Mouse (Mus musculus) layer of hippocampus, postnatal 25 days (tissue): Measurements from ENCODE around the gene Lcp1. TPM values are rescaled to one million over a fixed set of nuclear protein-coding genes. Genes with fewer than 3 reads are reported as not detected.
"Not testable (repeated sequence)": the region's sequence is repeated elsewhere in the genome, so short reads cannot be mapped to it uniquely, and the experiment has no call there.

Source experiments
- DNase-seq, 2 experiments: peaks; one replicate each; pipeline ENCODE4 v3.0.0; 2022; ENCODE audit warnings: mixed read lengths in 2 of 2, low spot score in 1 of 2; ENCODE audit errors: extremely low spot score in 1 of 2
- total RNA-seq, 2 experiments: library from RNA; stranded (reverse); gene quantifications; 2 replicates each; pipeline ENCODE4 v1.2.3; 2021

Lcp1 gene
- 1 to 10 TPM; 7.8 to 8.8 TPM for total RNA-seq

GRCm38 (mm10) chr14:75130501-75131318, at the start of gene Lcp1, which contains the start of gene Lrrc63:
Gene Lcp1, plus strand, starts transcription at chr14:75131101.
Gene Lrrc63, minus strand, starts transcription at chr14:75130881.
- DNase-seq, result peak; percentile 30 to 42

- DNase-seq, result no peak
These were observed 27.9 kb upstream of the Lcp1 start for GRCm38 (mm10) chr14:75102956-75103355.

- DNase-seq, result no peak
These were observed 9.2 kb upstream of the Lcp1 start for GRCm38 (mm10) chr14:75121658-75122057.

- DNase-seq, result no peak
These were observed 529 bp downstream of the Lcp1 start for GRCm38 (mm10) chr14:75131324-75131935.

GRCm38 (mm10) chr14:75136119-75136966, 5.4 kb downstream of the Lcp1 start:
- no peak for DNase-seq

GRCm38 (mm10) chr14:75138503-75138902, 7.6 kb downstream of the Lcp1 start:
- DNase-seq, result no peak

GRCm38 (mm10) chr14:75139225-75139624, 8.3 kb downstream of the Lcp1 start:
- DNase-seq, result no peak

GRCm38 (mm10) chr14:75147706-75148105, 16.8 kb downstream of the Lcp1 start:
- DNase-seq, result not testable (repeated sequence)

- DNase-seq, result peak in 1 of 2 experiments; percentile 4
These were observed 17.3 kb downstream of the Lcp1 start for GRCm38 (mm10) chr14:75148229-75148628.

GRCm38 (mm10) chr14:75150653-75151052, 19.8 kb downstream of the Lcp1 start:
- DNase-seq, result no peak

GRCm38 (mm10) chr14:75151146-75151545, 20.2 kb downstream of the Lcp1 start:
- no peak for DNase-seq

GRCm38 (mm10) chr14:75154481-75154880, 23.6 kb downstream of the Lcp1 start:
- no peak for DNase-seq

- DNase-seq, result no peak
These were observed 28.5 kb downstream of the Lcp1 start for GRCm38 (mm10) chr14:75159375-75159774.

- DNase-seq, result no peak
These were observed 33.0 kb downstream of the Lcp1 start for GRCm38 (mm10) chr14:75163866-75164265.

- no peak for DNase-seq
These were observed 33.4 kb downstream of the Lcp1 start for GRCm38 (mm10) chr14:75164345-75164744.

- DNase-seq, result no peak
These were observed 34.8 kb downstream of the Lcp1 start for GRCm38 (mm10) chr14:75165574-75166131.

- no peak for DNase-seq
These were observed 37.6 kb downstream of the Lcp1 start for GRCm38 (mm10) chr14:75168501-75168900.

- DNase-seq, result no peak
These were observed 39.6 kb downstream of the Lcp1 start for GRCm38 (mm10) chr14:75170546-75170945.

GRCm38 (mm10) chr14:75174296-75174695, 43.4 kb downstream of the Lcp1 start:
- no peak for DNase-seq

GRCm38 (mm10) chr14:75174731-75175555, 44.0 kb downstream of the Lcp1 start:
- no peak for DNase-seq
